ENCODE assay signal across 8 mouse cellular contexts in genomic region chr2:120539333-120539732, GRCm38 (mm10). TPM values are rescaled to one million over a fixed set of nuclear protein-coding genes. Genes with fewer than 3 reads are reported as not detected.
DNase-seq lines count a peak whose midpoint lies in the region; ATAC-seq lines count a peak whose summit lies in the region.

No protein-coding gene starts in this region.

- WGBS in kidney, embryonic 15.5 days = 81% methylated on average over 3 of the region's 3 CpGs
- 66% methylated on average over 3 of the region's 3 CpGs for WGBS in forebrain, embryonic 14.5 days
- 64% methylated on average over 3 of the region's 3 CpGs for WGBS in intestine, embryonic 14.5 days

- peaks cover 10% of the 10 kb centered on the region for H3K4me1 ChIP-seq in kidney, embryonic 15.5 days
- peaks cover 6% of the 10 kb centered on the region for H3K4me1 ChIP-seq in forebrain, embryonic 14.5 days (ENCODE audit: control insufficient read depth, insufficient read depth, low read length)
- H3K4me1 ChIP-seq in intestine, embryonic 14.5 days (replicated peaks; ENCODE audit: control insufficient read depth, insufficient read depth, low read length) = peaks cover 9% of the 10 kb centered on the region; the same call in 1 of the 2 replicates

- DNase-seq in kidney, postnatal 10 days = no peak
- peak; percentile 35 for DNase-seq in MN1 (ENCODE audit: low spot score)
- DNase-seq in forebrain, embryonic 14.5 days (ENCODE audit: low spot score) = peak; percentile 16
- no peak for DNase-seq in intestine, embryonic 14.5 days (ENCODE audit: low spot score)
- no peak for DNase-seq in frontal cortex, postnatal 14 days (ENCODE audit: low spot score in 2 of 2)
- no peak for DNase-seq in cerebellum, postnatal 4 days (ENCODE audit: low spot score in 2 of 2)

- peak overlapping the region; percentile 75 for H3K27ac ChIP-seq in kidney, embryonic 15.5 days
- H3K27ac ChIP-seq in forebrain, embryonic 14.5 days (ENCODE audit: low read depth, low read length) = 0 out of 2 replicates have a peak overlapping the region, but pooled peaks have one; percentile 17
- H3K27ac ChIP-seq in intestine, embryonic 14.5 days (ENCODE audit: low read depth) = peak overlapping the region; percentile 10

- 0 out of 2 replicates have a peak overlapping the region, but pooled peaks have one; percentile 0 for H3K4me3 ChIP-seq in kidney, embryonic 15.5 days (replicated peaks)
- H3K4me3 ChIP-seq in forebrain, embryonic 14.5 days (ENCODE audit: low read depth, low read length) = no peak overlapping the region
- no peak overlapping the region for H3K4me3 ChIP-seq in intestine, embryonic 14.5 days (ENCODE audit: low read depth, low read length)

- H3K4me2 ChIP-seq in kidney, embryonic 15.5 days = no peak overlapping the region
- peak overlapping the region; percentile 6; the same call in 1 of the 2 replicates for H3K4me2 ChIP-seq in forebrain, embryonic 14.5 days (ENCODE audit: low read length)
- peak overlapping the region; percentile 33 for H3K4me2 ChIP-seq in intestine, embryonic 14.5 days (ENCODE audit: low read length)

- H3K27me3 ChIP-seq in kidney, embryonic 15.5 days = no peaks in the 10 kb centered on the region
- no peaks in the 10 kb centered on the region for H3K27me3 ChIP-seq in forebrain, embryonic 14.5 days (replicated peaks; ENCODE audit: control insufficient read depth, insufficient read depth, low read length)
- H3K27me3 ChIP-seq in intestine, embryonic 14.5 days (replicated peaks; ENCODE audit: control insufficient read depth, insufficient read depth, low read length) = no peaks in the 10 kb centered on the region

- H3K36me3 ChIP-seq in kidney, embryonic 15.5 days = peaks cover 30% of the 10 kb centered on the region
- H3K36me3 ChIP-seq in forebrain, embryonic 14.5 days (ENCODE audit: control insufficient read depth, insufficient read depth, low read length) = peaks cover 21% of the 10 kb centered on the region
- peaks cover 23% of the 10 kb centered on the region for H3K36me3 ChIP-seq in intestine, embryonic 14.5 days (ENCODE audit: control insufficient read depth, insufficient read depth, low read length)

- H3K9me3 ChIP-seq in kidney, embryonic 15.5 days (replicated peaks) = no peaks in the 10 kb centered on the region
- H3K9me3 ChIP-seq in forebrain, embryonic 14.5 days (replicated peaks; ENCODE audit: control insufficient read depth, low read length) = no peaks in the 10 kb centered on the region
- no peaks in the 10 kb centered on the region for H3K9me3 ChIP-seq in intestine, embryonic 14.5 days (ENCODE audit: control insufficient read depth, low read length)

- no peak overlapping the region for H3K9ac ChIP-seq in kidney, embryonic 15.5 days
- no peak overlapping the region; the same call in 1 of the 2 replicates for H3K9ac ChIP-seq in forebrain, embryonic 14.5 days (ENCODE audit: low read length)
- no peak overlapping the region for H3K9ac ChIP-seq in intestine, embryonic 14.5 days (ENCODE audit: low read length)

- ATAC-seq in kidney, embryonic 15.5 days (replicated peaks; ENCODE audit: low FRiP score) = no peak
- ATAC-seq in forebrain, embryonic 14.5 days = peak; percentile 63
- ATAC-seq in intestine, embryonic 14.5 days (replicated peaks; ENCODE audit: low FRiP score, low TSS enrichment, low read depth) = 0 out of 2 replicates have a peak, but pooled peaks have one; percentile 40
- ATAC-seq in granulocyte monocyte progenitor cell, adult 5-6 weeks (replicated peaks; ENCODE audit: poor library complexity, severe bottlenecking) = no peak

RNA-seq across cellular contexts. Expression of gene Zfp106, which starts 24.3 kb away (rescaled TPM):
- 45.3 and 53.7 TPM in 2 replicates for polyA plus RNA-seq in kidney, embryonic 15.5 days (2015; fragmentation: Nextera tagmentation; extraction: Ambion mirVana)
- polyA plus RNA-seq in forebrain, embryonic 14.5 days (2014; fragmentation: Nextera tagmentation; extraction: Ambion mirVana) = 42.1 and 50.2 TPM in 2 replicates
- polyA plus RNA-seq in intestine, embryonic 14.5 days (2014; fragmentation: Nextera tagmentation; extraction: Ambion mirVana) = 64.5 and 66.1 TPM in 2 replicates
- total RNA-seq in granulocyte monocyte progenitor cell, adult 5-6 weeks (2014; fragmentation: Nextera tagmentation) = 110 and 113 TPM in 2 replicates
- 139 and 142 TPM in 2 replicates for total RNA-seq in granulocyte monocyte progenitor cell, adult 5-6 weeks (2017)

RNA-seq across cellular contexts. Expression of gene Snap23, which starts 28.1 kb away (rescaled TPM):
- 56.3 and 56.9 TPM in 2 replicates for polyA plus RNA-seq in kidney, embryonic 15.5 days (2015; fragmentation: Nextera tagmentation; extraction: Ambion mirVana)
- polyA plus RNA-seq in forebrain, embryonic 14.5 days (2014; fragmentation: Nextera tagmentation; extraction: Ambion mirVana) = 13.0 and 15.8 TPM in 2 replicates
- polyA plus RNA-seq in intestine, embryonic 14.5 days (2014; fragmentation: Nextera tagmentation; extraction: Ambion mirVana) = 47.5 and 49.6 TPM in 2 replicates
- 51.2 and 56.5 TPM in 2 replicates for total RNA-seq in granulocyte monocyte progenitor cell, adult 5-6 weeks (2014; fragmentation: Nextera tagmentation)
- 92.1 and 119 TPM in 2 replicates for total RNA-seq in granulocyte monocyte progenitor cell, adult 5-6 weeks (2017)

Comparison
In these comparisons a context has a peak if more than half of its experiments do, and no peak if none do; other contexts are left out.
1. ATAC-seq: peak in forebrain, embryonic 14.5 days (single experiment) and intestine, embryonic 14.5 days (single experiment); none in kidney, embryonic 15.5 days (single experiment) and granulocyte monocyte progenitor cell, adult 5-6 weeks (single experiment).
2. H3K27ac ChIP-seq: peak in every context shown above with its lines; median percentile 75 in kidney, embryonic 15.5 days; 17 in forebrain, embryonic 14.5 days; 10 in intestine, embryonic 14.5 days.
3. DNase-seq: peak in MN1 (single experiment) and forebrain, embryonic 14.5 days (single experiment); none in kidney, postnatal 10 days (single experiment), intestine, embryonic 14.5 days (single experiment), frontal cortex, postnatal 14 days (0 of 2) and cerebellum, postnatal 4 days (0 of 2).